Mouse (Mus musculus): Measurements from ENCODE around the gene Ube2n. TPM values are rescaled to one million over a fixed set of nuclear protein-coding genes. Genes with fewer than 3 reads are reported as not detected.

Ube2n gene
- 769 TPM for polyA plus RNA-seq (2014; fragmentation: Illumina TruSeq; extraction: RNeasy Lipid Tissue Mini Kit (QIAGEN cat#74804))

DNA sequence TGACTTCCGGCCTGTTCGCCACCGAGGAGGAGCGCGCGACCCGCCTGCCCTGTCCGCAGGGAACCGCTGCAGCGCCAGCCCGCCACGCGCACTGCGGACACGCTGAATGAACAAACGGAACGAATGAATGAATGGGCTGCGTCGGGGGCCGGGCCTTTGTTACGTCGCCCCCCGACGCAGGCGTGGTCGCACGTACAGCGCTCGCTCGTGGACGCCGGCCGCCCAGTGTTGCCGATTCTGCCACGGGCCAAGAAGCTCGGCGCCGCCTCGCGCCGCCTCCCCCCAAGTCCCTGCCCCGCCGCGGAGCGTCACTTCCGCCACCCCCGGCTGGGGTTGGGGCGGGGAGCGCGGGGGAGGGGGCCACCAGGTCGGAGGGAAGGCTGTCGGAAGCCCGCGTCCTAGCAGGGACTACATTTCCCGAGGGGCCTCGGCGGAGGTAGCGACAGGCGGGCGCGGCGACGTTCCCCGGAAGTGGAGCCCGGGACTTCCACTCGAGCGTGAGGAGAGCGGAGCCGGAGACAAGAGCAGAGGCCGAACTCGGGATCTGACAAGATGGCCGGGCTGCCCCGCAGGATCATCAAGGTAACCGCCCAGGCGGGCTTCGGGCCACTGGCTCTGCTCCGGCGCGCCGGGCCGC lies at the start of gene Ube2n:
TSS of gene Ube2n (plus strand) at position 490 of the 637 bp plus-strand sequence.

GRCm38 (mm10) chr10:95501463-95502081 lies 13.4 kb upstream of the Ube2n start, which contains the start of gene Mrpl42:
TSS of gene Mrpl42 (minus strand) at chr10:95501940.

DNA sequence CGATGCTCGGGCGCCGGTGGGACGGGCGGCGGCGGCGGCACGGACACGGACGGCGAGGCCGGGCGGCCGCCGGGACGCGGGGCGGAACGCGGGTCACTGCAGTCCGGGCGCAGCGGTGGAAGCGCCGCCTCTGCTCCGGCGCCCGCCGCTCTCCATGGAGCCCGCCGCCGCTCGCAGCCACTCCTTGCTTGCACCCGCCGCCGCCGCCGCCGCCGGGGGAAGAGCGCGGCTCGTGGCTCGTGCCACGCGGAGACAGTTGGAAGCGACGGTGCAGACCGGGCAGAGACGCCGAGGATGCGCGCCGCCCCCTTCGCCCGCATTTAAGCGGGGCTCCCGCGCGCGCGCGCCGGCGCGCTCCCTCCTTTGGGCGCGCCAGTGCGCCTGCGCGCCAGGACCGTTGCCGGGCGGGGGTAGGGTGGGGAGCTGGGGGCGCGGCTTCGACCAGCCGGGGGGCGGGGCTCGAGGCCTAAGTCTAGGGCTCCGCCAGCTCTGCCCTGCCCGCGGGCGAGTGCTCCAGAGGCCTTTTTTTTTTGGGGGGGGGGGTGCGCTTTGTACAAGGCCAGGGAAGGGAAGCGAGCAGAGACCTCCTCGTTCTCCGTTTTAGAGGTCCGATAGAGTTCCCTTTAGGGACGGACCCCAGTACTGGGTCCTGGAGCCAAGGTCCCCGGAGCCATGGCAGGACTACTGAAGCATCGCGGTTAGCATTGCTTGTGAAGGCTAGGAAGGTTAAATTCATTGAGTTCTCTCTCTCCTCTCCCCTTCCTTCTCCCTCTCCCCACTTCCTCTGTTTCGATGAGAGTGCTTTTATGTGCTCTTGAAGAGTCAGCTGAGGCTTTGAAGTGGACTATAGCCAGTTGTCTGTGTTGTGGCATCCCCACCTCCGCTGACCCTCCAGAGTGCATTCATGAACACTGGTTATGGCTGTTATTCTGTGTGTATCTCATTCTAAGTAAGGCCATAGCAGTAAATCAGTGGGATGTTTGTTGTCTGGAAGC lies 49.2 kb downstream of the Ube2n start, which contains the start of gene Nudt4:
TSS of gene Nudt4 (minus strand) at position 296 of the 995 bp plus-strand sequence.

Other genes with a start within 250 kb of the Ube2n start
- 16.0 TPM for gene Cradd, start 191.0 kb upstream of the Ube2n start, polyA plus RNA-seq (2014; fragmentation: Illumina TruSeq; extraction: RNeasy Lipid Tissue Mini Kit (QIAGEN cat#74804))
- 692 TPM for gene Socs2, start 98.0 kb upstream of the Ube2n start, polyA plus RNA-seq (2014; fragmentation: Illumina TruSeq; extraction: RNeasy Lipid Tissue Mini Kit (QIAGEN cat#74804))
- gene Mrpl42, start 13.2 kb upstream of the Ube2n start, polyA plus RNA-seq (2014; fragmentation: Illumina TruSeq; extraction: RNeasy Lipid Tissue Mini Kit (QIAGEN cat#74804)) = 152 TPM
- gene Nudt4, start 49.0 kb downstream of the Ube2n start, polyA plus RNA-seq (2014; fragmentation: Illumina TruSeq; extraction: RNeasy Lipid Tissue Mini Kit (QIAGEN cat#74804)) = 451 TPM
- gene Anapc15-ps, start 158.3 kb downstream of the Ube2n start, polyA plus RNA-seq (2014; fragmentation: Illumina TruSeq; extraction: RNeasy Lipid Tissue Mini Kit (QIAGEN cat#74804)) = not detected

Data from ovary, adult 10 weeks (tissue).